Mouse (Mus musculus): ENCODE data around the gene Serpina11.
"Not testable (repeated sequence)": the region's sequence is repeated elsewhere in the genome, so short reads cannot be mapped to it uniquely, and the experiment has no call there.

Serpina11 gene

DNA sequence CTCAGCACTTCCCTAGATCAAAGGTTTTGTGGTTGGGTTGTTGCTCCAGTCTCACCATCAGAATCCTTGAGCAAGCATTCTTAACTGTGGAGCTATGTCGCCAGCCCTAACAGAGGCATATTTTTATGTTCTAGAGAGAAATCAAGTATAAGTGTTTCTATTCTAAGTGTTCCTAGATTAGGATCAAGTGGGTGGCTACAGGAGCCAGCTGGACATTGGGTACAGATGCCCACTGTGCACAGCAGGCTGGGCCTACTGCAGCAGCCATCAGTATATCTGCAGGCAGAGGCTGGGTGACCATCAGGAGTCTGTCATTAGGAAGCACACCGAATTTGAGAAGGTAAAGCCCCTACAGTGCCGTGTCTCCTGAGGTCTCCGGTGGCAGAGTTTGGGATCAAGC lies 18.7 kb downstream of the Serpina11 start:
- no peak for DNase-seq (ENCODE audit: low spot score in 2 of 2)

DNA sequence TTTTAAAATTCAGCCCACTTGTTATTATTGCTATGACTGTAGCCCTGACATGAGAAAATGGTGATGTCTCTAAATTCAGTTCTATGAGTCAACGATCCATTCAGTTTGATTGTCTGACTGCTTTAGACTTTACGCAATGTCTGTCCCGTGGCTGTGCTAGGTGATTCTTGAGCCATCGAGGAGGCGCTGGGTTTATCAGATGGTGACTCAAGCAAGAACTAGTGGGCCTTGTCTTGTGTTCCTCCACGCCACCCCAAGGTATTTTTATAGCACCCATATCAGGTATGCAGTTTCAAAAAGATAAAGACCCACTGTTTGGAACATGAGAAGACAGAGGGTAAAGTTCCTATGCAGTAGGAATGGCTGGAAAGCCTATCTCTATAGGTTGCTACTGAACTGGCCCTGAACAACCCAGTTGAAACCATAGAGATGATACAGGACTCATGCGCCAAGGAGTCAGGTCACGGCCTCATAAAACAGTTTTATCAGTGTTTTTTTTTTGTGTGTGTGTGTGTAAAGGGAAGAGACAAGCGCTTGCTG lies 20.1 kb downstream of the Serpina11 start:
- DNase-seq (ENCODE audit: low spot score in 2 of 2): no peak

DNA sequence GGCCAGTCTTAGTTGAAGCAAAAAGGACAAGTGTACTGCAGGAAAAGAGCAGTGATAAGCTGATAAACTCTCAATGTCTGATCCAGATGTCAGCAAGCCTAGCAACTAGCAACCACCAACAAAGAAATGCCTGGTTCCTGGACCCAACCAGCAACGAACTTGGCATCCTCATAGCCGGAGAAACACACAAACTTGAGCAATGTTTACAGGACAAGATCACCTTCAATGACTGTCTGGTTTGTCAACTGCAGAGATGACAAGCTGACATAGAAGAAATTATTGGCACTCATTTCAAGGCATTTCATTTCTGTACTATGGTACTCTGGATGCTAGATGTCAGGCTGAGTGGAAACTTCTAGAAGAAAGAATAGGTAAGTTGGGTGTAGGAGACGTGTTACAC lies 23.0 kb downstream of the Serpina11 start:
- no peak for DNase-seq (ENCODE audit: low spot score in 2 of 2)

DNA sequence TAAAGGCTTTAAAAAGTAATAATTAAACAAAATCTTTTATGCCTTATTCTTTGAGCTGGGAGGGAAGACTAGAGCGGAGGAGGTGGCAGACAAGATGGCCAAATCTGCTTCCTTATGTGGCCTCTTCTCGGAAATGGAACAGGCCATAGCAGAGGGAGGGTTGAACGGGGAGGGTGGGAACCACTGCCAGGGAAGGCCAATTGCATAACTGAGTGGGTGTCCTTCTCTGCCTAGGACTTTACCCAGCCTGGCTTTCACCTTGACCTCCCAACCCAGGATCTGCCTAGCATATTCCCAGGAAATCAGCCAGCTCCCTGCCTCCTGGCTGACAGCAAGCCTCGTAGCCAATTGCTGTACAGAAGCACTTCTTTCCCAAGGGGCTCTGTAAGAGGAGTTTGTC lies 26.5 kb downstream of the Serpina11 start:
- no peak for DNase-seq (ENCODE audit: low spot score in 2 of 2)

DNA sequence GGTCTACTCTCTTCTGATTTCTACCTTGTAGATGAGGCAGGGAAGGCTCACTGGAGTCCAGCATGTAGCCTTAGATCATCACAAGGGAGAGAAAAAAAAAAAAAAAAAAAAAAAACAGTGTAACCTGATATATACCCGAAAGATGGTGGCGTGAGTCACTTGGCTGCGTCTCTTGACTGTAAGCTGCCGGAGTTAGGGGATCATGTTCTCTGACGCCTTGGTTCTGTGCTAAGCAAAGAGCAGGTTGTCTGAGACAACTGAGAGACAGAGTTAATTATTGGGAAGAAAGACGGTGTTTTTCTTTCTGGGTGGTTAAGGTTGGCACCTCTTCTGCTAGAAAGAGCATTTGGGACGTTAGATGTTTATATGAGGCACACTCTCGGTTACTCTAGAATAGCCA lies 26.9 kb downstream of the Serpina11 start:
- no peak for DNase-seq (ENCODE audit: low spot score in 2 of 2)

DNA sequence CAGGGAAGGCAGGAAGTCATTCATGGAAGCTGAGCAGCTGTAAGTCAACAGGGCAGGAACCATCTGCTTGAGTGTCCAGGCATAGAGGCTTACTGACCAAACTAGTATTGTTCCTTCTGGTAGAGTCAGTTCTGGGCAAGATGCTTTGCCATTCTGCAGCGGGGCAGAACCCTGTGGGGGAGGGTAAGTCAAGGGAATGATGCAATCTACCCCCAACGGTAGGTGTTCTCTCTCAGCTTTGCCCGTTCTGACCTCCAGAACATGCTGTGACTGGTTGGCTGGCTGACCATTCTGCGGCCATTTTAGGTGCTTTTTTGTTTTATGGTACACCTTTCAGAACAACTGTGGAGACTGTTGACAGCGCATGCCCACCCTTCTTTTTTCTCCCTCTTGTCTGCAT lies 27.4 kb downstream of the Serpina11 start:
- no peak for DNase-seq (ENCODE audit: low spot score in 2 of 2)

DNA sequence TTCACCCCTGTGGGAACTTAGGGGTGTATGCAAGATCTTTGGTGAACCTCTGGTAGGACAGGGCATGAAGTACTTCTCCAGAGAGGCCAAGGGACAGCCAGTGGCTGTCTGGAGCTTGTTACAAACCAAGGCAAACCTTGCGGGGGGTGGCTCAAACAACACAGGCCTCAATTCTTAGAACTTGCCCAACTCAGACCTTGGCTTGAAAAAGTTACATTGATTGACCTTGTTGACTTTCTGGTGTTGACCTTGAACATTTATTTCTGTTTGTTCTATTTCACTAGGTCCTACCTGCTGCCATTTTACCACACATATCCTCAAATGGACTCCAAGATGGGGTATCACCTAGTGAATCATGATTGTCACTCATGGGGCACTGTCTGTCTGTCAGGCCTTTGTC lies 28.0 kb downstream of the Serpina11 start:
- no peak for DNase-seq (ENCODE audit: low spot score in 2 of 2)

DNA sequence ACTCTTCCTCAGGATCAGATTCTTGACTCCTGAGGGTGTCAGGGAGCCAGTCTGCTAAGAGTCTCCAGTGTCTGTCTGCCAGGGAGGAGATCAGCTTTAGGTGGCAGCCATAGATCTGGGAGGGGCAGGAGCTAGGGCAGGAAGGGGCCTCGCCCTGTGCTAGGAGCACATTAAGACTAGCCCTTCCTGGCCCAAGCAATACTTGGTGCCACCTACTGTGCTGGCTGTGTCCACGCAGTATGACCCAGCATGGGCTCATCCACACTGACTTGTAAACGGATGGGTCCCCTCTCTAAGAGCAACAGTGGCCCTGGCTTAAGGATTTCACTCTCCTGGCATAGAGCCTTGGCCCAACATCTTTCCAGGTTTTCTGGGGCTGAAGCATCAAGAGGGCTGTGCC lies 31.0 kb downstream of the Serpina11 start, which contains the start of gene Serpina1e:
Gene Serpina1e, minus strand, starts transcription at position 178 of the 400 bp plus-strand sequence.
- no peak for DNase-seq (ENCODE audit: low spot score in 2 of 2)

DNA sequence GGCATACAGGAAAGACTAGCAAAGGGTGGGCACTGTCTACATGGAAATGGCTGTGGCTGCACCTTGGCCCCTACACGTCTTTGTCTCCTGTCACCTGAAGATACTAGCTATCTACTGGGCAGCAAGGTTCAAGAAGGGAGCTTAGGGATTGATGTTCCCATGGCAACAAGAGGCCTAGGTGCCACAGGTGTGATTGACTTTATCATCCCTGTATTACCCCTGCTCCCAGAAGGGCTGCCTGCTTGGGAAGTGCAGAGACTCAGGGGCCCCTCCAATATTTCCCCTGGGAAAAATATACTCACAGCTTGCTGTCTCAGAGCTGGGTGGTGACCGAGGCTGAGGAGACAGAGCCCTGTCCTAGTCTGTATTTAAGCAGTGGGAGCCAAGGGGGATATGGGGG lies 33.2 kb downstream of the Serpina11 start:
- not testable (repeated sequence) for DNase-seq (ENCODE audit: low spot score in 2 of 2)

DNA sequence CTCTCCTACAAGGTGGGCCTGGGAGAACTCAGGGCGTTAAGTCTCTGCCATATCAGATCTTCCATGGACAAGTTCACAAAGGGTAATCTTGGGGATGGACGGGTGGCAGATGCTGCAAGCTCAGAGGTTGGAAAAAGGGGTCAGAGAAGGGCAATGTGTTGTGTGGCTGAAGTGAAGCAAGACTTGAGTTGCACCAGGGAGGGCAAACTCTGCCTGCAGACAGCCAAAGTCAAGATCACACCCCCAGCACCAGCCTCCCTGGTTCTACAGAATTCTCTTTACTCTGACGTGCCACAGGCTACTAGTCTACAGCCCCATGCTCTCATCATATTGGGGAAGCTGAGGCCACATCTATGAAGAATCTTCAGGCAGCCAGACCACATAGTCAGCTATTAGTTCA lies 36.8 kb downstream of the Serpina11 start:
- DNase-seq (ENCODE audit: low spot score in 2 of 2): not testable (repeated sequence)

DNA sequence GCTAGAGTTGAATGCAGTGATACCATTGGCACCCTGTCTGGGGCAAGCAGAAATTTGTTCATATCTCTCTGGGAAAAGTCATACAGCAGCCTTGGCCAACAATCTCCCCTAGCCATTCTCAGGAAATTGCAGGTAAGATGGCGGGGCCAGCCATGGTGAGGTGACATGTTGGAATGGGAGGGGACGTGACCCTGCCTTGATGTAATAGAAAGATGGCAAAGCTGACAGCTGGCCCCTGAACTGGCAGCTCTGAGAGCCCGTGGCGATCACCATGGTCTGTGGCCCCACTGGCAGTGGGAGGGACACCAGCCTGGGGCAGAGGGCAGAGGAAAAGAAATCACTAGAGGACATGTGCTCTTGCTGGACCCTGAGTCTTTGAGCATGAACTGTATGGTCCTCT lies 43.5 kb downstream of the Serpina11 start:
- DNase-seq (ENCODE audit: low spot score in 2 of 2): no peak
